Mouse (Mus musculus) lung, adult 2 months (tissue): ENCODE data around the gene Acer1. TPM values are rescaled to one million over a fixed set of nuclear protein-coding genes. Genes with fewer than 3 reads are reported as not detected.

ENCODE experiments used
- DNase-seq: peaks from one replicate; pipeline ENCODE4 v3.0.0; 2022
- H3K4me1 ChIP-seq: fragments of 200-500 bp; 2 replicates; pipeline ENCODE4 v1.6.1; 2011; ENCODE audit warnings: low read length; ENCODE audit not compliant: control insufficient read depth, insufficient read depth
- H3K4me3 ChIP-seq: fragments of 200-500 bp; replicated peaks from 2 replicates; pipeline ENCODE3; 2011; ENCODE audit warnings: low read depth, mild to moderate bottlenecking, control low read depth, low read length; ENCODE audit errors: extremely low read depth
- CTCF ChIP-seq: fragments of 200-500 bp; IDR thresholded peaks from 2 replicates; pipeline ENCODE4 v1.5.1; 2011; ENCODE audit warnings: mild to moderate bottlenecking, low read length, control low read depth; ENCODE audit not compliant: insufficient read depth
- POLR2A ChIP-seq: fragments of 200-500 bp; IDR thresholded peaks from 2 replicates; pipeline ENCODE4 v1.6.1; 2011; ENCODE audit warnings: low read depth, mild to moderate bottlenecking, control low read depth, low read length, borderline replicate concordance; ENCODE audit errors: extremely low read depth
- WGBS: fragments of 180-500 bp; shearing (Covaris S2); methylation state at CpG from one replicate; pipeline ENCODE4 v1.1.7; 2018; 5-methylcytosine and 5-hydroxymethylcytosine counted together
- polyA plus RNA-seq: library from polyadenylated mRNA; depleted of rRNA; stranded (reverse); fragments of >200 nt; gene quantifications from 2 replicates; pipeline ENCODE4 v1.2.3, GENCODE M21; 2012; rRNA removed

Acer1 gene
- 0.25 and 6.2 TPM in 2 replicates for polyA plus RNA-seq

DNA sequence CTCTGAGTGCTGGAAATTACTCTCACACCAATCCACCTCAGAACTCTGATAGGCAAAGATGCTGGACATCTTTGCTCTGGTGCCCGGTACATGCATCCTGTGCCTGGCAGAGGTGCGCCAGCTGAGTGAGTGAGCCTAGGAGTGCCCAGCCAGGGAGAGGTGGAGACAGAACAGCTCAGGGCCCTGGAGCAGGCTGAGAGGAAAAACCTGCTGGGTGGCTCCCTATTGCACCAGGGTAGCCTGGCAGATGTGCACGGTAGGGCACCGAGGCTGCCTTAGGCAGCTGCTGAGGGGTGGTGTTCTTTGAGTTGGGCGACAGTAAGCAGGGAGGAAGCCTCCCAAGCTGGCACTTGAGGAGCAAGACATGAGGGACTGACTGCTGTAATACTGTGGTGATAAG lies at the start of gene Acer1:
Gene Acer1 (minus strand): TSS at position 114 of the 400 bp plus-strand sequence.
- Histone ChIP-seq H3K4me3 (no peak within 1 kb of the TSS), H3K4me1 (no peaks in the 10 kb centered on the region)
- DNase-seq, result no peak
- no peak for TF ChIP-seq CTCF
- TF ChIP-seq POLR2A, result no peak
- 78% methylated on average over 5 of the region's 5 CpGs for whole genome bisulfite sequencing

GRCm38 (mm10) chr17:57030931-57031660 lies 49.2 kb upstream of the Acer1 start, which contains the start of gene Khsrp:
Khsrp (minus strand) TSS chr17:57031522.
- under 1% methylated on average over 97 of the region's 99 CpGs for WGBS
- peaks cover 9% of the 10 kb centered on the region; the same call in 1 of the 2 replicates for H3K4me1 ChIP-seq
- DNase-seq, result no peak
- peak within 1 kb of the TSS; percentile 62 for H3K4me3 ChIP-seq
- TF ChIP-seq CTCF, result no peak
- TF ChIP-seq POLR2A, result peak; percentile 58; the same call in 1 of the 2 replicates

GRCm38 (mm10) chr17:57029691-57030090 lies 47.8 kb upstream of the Acer1 start:
- 20% methylated on average over 8 of the region's 8 CpGs for WGBS
- H3K4me3 ChIP-seq, result no peak overlapping the region
- no peak for DNase-seq
- peaks cover 9% of the 10 kb centered on the region; the same call in 1 of the 2 replicates for H3K4me1 ChIP-seq
- TF ChIP-seq CTCF (no peak), POLR2A (no peak)

DNA sequence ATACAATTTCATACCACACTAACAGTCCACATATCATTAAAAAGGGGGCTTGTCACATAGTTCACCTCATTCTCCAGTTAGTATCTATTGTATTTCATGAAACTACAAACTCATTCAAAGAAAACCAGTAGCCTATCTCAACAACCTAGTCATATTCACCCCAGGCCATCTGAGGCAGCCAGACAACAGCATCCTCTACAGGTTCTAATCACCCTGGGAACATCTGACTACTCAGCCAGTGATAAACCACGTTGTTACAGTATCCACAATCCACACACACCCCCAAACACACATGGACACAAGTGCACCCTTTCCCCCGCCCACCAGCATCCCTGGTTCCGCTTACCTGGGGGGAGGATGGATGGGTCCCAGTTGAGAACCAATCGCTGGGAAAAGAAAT lies 45.5 kb upstream of the Acer1 start:
- Histone ChIP-seq H3K4me1 (peaks cover 9% of the 10 kb centered on the region; the same call in 1 of the 2 replicates), H3K4me3 (no peak overlapping the region)
- 89% methylated on average over 4 of the region's 4 CpGs for whole genome bisulfite sequencing
- DNase-seq, result no peak
- TF ChIP-seq POLR2A, result no peak

DNA sequence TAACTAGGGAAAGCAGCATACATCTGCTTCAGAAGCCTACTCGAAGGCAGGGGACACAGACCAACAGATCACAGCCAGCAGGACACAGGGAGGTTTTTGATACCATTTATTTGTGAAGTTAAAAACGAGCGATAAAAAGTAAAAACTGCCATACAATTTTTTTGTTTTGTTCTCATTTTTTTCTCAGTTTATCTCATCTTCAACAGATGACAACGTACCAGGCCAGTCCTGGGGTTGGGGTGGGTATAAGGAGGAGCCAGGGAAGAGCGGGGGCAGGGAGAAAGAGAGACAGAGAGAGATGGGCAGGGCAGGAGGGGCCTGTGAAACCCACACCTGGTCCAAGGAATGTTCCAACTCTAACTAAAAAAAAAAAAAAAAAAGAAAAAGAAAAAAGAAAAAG lies 39.0 kb upstream of the Acer1 start:
- DNase-seq, result no peak
- H3K4me1 ChIP-seq, result no peaks in the 10 kb centered on the region
- 88% methylated on average over 5 of the region's 5 CpGs for whole genome bisulfite sequencing
- H3K4me3 ChIP-seq, result no peak overlapping the region
- TF ChIP-seq POLR2A (no peak), CTCF (no peak)

DNA sequence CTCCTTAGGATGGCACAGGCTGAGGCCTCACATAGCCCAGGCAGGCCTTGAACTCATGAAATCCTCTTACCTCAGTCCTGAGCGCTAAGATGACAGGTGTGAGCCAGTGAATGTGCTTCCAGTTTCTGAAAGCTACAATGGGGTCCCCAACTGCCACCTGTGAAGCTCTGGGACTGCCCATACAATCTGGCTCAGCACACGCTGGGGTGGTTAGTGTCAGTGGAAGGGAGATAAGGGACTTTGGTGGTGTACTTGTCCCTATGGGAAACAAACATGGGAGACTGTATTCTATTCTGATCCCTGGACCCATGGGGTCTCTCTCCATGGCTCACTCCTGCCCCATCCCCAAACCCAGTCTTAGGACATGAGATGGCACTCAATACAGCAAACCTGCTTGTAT lies 37.8 kb upstream of the Acer1 start:
- DNase-seq, result no peak
- 81% methylated on average over 2 of the region's 2 CpGs for WGBS

GRCm38 (mm10) chr17:57012245-57012795 lies 30.4 kb upstream of the Acer1 start:
- TF ChIP-seq POLR2A (0 out of 2 replicates have a peak, but pooled peaks have one; percentile 6), CTCF (no peak)
- WGBS, result 63% methylated on average over 13 of the region's 13 CpGs

More for the DNA sequence above, 37.8 kb upstream of the Acer1 start:
- TF ChIP-seq POLR2A (no peak), CTCF (no peak)
- Histone ChIP-seq H3K4me3 (no peak overlapping the region), H3K4me1 (no peaks in the 10 kb centered on the region)

DNA sequence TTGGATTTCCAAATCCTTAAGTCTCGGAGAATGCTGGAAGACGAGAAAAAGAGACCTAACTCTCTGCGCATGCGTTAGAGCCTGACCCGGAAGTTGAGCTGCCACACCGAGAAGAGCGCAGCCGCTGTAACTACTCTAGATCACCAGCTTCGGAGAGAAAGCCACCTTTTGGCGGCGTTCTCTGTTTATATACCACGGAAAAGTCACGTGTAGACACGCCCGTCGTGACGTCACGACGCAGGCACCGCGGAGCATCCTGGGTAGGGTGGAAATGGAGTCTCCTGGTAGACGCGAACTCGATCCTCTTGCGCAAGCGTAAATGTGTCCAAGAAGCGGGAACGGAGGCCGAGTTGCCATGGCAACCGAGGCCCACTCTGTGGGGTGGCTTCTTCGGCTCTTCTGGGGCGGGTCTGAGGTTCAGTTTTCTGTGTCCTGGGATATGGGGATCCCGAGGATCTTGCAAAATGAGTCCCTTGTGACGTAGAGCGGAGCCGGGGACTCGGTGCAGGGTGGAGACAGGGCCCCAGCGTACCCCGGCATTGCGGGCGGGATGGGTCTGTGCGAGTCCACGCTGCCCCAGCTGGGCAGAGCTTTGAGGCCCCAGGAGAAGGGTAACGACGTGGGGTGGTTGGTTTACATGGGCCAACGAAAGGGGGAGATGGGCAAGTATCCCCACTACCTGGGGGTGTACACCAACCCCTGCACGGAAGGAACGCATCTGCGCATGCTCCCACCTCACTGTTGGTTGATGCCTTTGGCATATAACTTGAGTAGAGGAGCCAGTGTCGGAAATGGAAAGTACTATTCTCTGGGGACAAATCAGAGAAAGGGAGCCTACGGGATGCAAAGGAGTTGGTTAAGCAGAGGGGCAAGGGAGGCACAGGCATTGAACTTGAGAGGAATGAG lies 29.6 kb upstream of the Acer1 start, which contains the start of the genes Gtf2f1 and Gm17949:
Gene Gtf2f1 (minus strand): TSS at position 53 of the 906 bp plus-strand sequence.
Gene Gm17949 (plus strand): TSS at position 234 of the 906 bp plus-strand sequence.
- DNase-seq, result peak; percentile 90
- under 1% methylated on average over 51 of the region's 51 CpGs for WGBS
- TF ChIP-seq CTCF (peak; percentile 7; the same call in 1 of the 2 replicates), POLR2A (peak; percentile 100)
- no peaks in the 10 kb centered on the region for H3K4me1 ChIP-seq
- peak within 1 kb of the TSS; percentile 93 for H3K4me3 ChIP-seq

More at GRCm38 (mm10) chr17:57012245-57012795, 30.4 kb upstream of the Acer1 start:
- no peak for DNase-seq
- H3K4me3 ChIP-seq, result no peak overlapping the region
- H3K4me1 ChIP-seq, result no peaks in the 10 kb centered on the region

GRCm38 (mm10) chr17:57010911-57011235 lies 28.9 kb upstream of the Acer1 start:
- Histone ChIP-seq H3K4me3 (peak overlapping the region; percentile 93), H3K4me1 (no peaks in the 10 kb centered on the region)
- WGBS, result under 1% methylated on average over 19 of the region's 19 CpGs
- TF ChIP-seq CTCF, result no peak
- no peak for TF ChIP-seq POLR2A
- DNase-seq, result no peak
